Mouse (Mus musculus): ENCODE data around the gene Ctsg. TPM values are rescaled to one million over a fixed set of nuclear protein-coding genes. Genes with fewer than 3 reads are reported as not detected.
"Not testable (repeated sequence)": the region's sequence is repeated elsewhere in the genome, so short reads cannot be mapped to it uniquely, and the experiment has no call there.

Gene Ctsg
- total RNA-seq (2021), result 1 to 10 TPM in 1 of 2 experiments, under 1 TPM in 1; 0.90 to 2.5 TPM
- long read RNA-seq, experiment 1, result 0 reads
- long read RNA-seq, experiment 2, partial matches to known transcripts, result 0 of 2 reads
- long read RNA-seq, experiment 2, other reads (novel, unspliced or antisense), result 0 of 2 reads

GRCm38 (mm10) chr14:56102386-56102785 lies at the start of gene Ctsg:
Gene Ctsg, minus strand, starts transcription at chr14:56102574.
- no peak for DNase-seq (ENCODE audit: low spot score in 2 of 2)

- DNase-seq (ENCODE audit: low spot score in 2 of 2), result not testable (repeated sequence)
These were observed 31.3 kb upstream of the Ctsg start for GRCm38 (mm10) chr14:56133675-56134074.

- not testable (repeated sequence) for DNase-seq (ENCODE audit: low spot score in 2 of 2)
These were observed 30.1 kb upstream of the Ctsg start, which contains the start of gene Gzmd for GRCm38 (mm10) chr14:56132508-56132907. Gene Gzmd, minus strand, starts transcription at chr14:56132608.

- DNase-seq (ENCODE audit: low spot score in 2 of 2), result no peak
These were observed 26.0 kb upstream of the Ctsg start for GRCm38 (mm10) chr14:56128341-56128740.

- no peak for DNase-seq (ENCODE audit: low spot score in 2 of 2)
These were observed 21.1 kb upstream of the Ctsg start for GRCm38 (mm10) chr14:56123516-56123915.

- no peak for DNase-seq (ENCODE audit: low spot score in 2 of 2)
These were observed 18.2 kb upstream of the Ctsg start, which contains the start of gene Gzme for GRCm38 (mm10) chr14:56120525-56120924. Gene Gzme, minus strand, starts transcription at chr14:56120625.

GRCm38 (mm10) chr14:56115531-56116310 lies 13.3 kb upstream of the Ctsg start:
- DNase-seq (ENCODE audit: low spot score in 2 of 2), result not testable (repeated sequence)

- DNase-seq (ENCODE audit: low spot score in 2 of 2), result no peak
These were observed 3.2 kb upstream of the Ctsg start for GRCm38 (mm10) chr14:56105447-56106180.

- no peak for DNase-seq (ENCODE audit: low spot score in 2 of 2)
These were observed 2.6 kb upstream of the Ctsg start for GRCm38 (mm10) chr14:56105016-56105415.

GRCm38 (mm10) chr14:56103452-56103851 lies 1.1 kb upstream of the Ctsg start:
- DNase-seq (ENCODE audit: low spot score in 2 of 2), result no peak

GRCm38 (mm10) chr14:56098940-56099339 lies 3.4 kb downstream of the Ctsg start:
- DNase-seq (ENCODE audit: low spot score in 2 of 2), result no peak

GRCm38 (mm10) chr14:56097597-56097996 lies 4.8 kb downstream of the Ctsg start:
- DNase-seq (ENCODE audit: low spot score in 2 of 2), result no peak

GRCm38 (mm10) chr14:56093353-56093752 lies 9.0 kb downstream of the Ctsg start:
- no peak for DNase-seq (ENCODE audit: low spot score in 2 of 2)

GRCm38 (mm10) chr14:56086711-56087110 lies 15.7 kb downstream of the Ctsg start:
- DNase-seq (ENCODE audit: low spot score in 2 of 2), result no peak

GRCm38 (mm10) chr14:56085167-56085566 lies 17.2 kb downstream of the Ctsg start, which contains the start of gene Mcpt8:
Gene Mcpt8, minus strand, starts transcription at chr14:56085273.
- no peak for DNase-seq (ENCODE audit: low spot score in 2 of 2)

- DNase-seq (ENCODE audit: low spot score in 2 of 2), result no peak
These were observed 20.4 kb downstream of the Ctsg start for GRCm38 (mm10) chr14:56082016-56082415.

GRCm38 (mm10) chr14:56062213-56062612 lies 40.2 kb downstream of the Ctsg start, which contains the start of gene Mcpt4:
Gene Mcpt4, minus strand, starts transcription at chr14:56062313.
- not testable (repeated sequence) for DNase-seq (ENCODE audit: low spot score in 2 of 2)

GRCm38 (mm10) chr14:56057722-56058121 lies 44.7 kb downstream of the Ctsg start:
- no peak for DNase-seq (ENCODE audit: low spot score in 2 of 2)

GRCm38 (mm10) chr14:56055408-56055807 lies 47.0 kb downstream of the Ctsg start:
- DNase-seq (ENCODE audit: low spot score in 2 of 2), result no peak

Data from adrenal gland, postnatal 4 days (tissue).